Mouse (Mus musculus): ENCODE measurements at regions not wholly inside any gene's neighbourhood (a gene's known extent, or its start where the extent isn't known, plus 50 kb on each side); places are given as distances from the start of the nearest gene placed in this dataset.
A peak's percentile ranks its signal among the peaks of the same experiment; 100 is the strongest.

DNA sequence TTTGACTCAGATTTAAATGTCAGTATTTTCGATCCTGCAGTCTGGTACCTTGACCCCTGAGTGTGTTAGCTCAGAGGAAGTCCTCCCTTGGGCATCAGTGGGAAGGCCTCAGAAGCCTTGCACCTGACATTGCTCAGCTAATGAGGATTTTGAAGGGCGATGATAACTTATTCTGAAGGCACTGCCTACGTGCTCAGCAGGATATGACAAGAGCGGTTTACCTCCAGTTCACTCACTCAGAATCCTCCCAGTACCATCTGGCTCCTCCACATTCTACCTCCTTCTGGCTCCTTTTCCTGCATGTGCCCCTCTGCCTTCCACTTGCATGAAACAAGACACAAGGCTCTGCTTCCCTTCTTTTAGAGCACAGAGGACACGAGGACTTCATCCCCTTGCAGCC, 497.5 kb downstream of the Igsf11 start:
- Histone ChIP-seq H3K27me3 (ENCODE audit: control insufficient read depth, insufficient read depth, low read length) (no peaks in the 10 kb centered on the region), H3K4me1 (ENCODE audit: control insufficient read depth, insufficient read depth, low read length) (no peaks in the 10 kb centered on the region), H3K4me3 (ENCODE audit: insufficient read depth, low read depth, low read length) (no peak overlapping the region), H3K79me2 (ENCODE audit: control insufficient read depth, insufficient read depth, low read length) (no peaks in the 10 kb centered on the region), H3K9ac (ENCODE audit: low read depth, low read length) (no peak overlapping the region), H3K27ac (replicated peaks; ENCODE audit: insufficient read depth, low read depth, low read length) (no peak overlapping the region), H3K36me3 (ENCODE audit: control insufficient read depth, insufficient read depth, low read length) (no peaks in the 10 kb centered on the region)
- TF ChIP-seq CTCF (IDR thresholded peaks at IDR 0.05; ENCODE audit: low read depth, low read length) (no peak), POLR2A (IDR thresholded peaks at IDR 0.05; ENCODE audit: extremely low read depth, insufficient read depth, low read length) (no peak)
- WGBS, result 74% methylated on average over 5 of the region's 5 CpGs
- DNase-seq (ENCODE audit: extremely low read depth, low read depth, low spot score), result no peak

DNA sequence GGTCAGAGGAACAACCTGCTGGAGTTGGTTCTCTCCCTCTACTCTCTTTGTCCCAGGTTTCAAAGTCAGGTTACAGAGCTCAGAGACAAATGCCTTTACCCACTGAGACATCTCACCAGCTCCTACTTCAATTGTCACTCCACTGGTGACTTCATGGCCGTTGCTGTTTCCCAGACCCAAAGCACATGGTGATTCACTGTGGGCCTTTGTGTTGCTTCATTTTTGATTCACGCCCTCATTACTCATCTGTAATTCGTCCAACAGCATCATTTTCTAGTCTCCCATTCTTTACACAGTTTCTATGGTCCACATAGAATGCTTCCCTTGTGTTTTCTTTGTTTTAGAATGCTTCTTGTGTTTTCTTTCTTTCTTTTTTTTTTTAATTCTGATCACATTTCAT, 498.2 kb downstream of the Igsf11 start:
- no peaks in the 10 kb centered on the region for H3K79me2 ChIP-seq (ENCODE audit: control insufficient read depth, insufficient read depth, low read length)
- H3K9ac ChIP-seq (ENCODE audit: low read depth, low read length), result no peak overlapping the region
- no peaks in the 10 kb centered on the region for H3K4me1 ChIP-seq (ENCODE audit: control insufficient read depth, insufficient read depth, low read length)
- H3K27ac ChIP-seq (replicated peaks; ENCODE audit: insufficient read depth, low read depth, low read length), result no peak overlapping the region
- WGBS, result 60% methylated on average over 3 of the region's 3 CpGs
- TF ChIP-seq CTCF (IDR thresholded peaks at IDR 0.05; ENCODE audit: low read depth, low read length), result no peak
- no peak for TF ChIP-seq POLR2A (IDR thresholded peaks at IDR 0.05; ENCODE audit: extremely low read depth, insufficient read depth, low read length)
- no peaks in the 10 kb centered on the region for H3K36me3 ChIP-seq (ENCODE audit: control insufficient read depth, insufficient read depth, low read length)
- DNase-seq (ENCODE audit: extremely low read depth, low read depth, low spot score), result no peak
- no peaks in the 10 kb centered on the region for H3K27me3 ChIP-seq (ENCODE audit: control insufficient read depth, insufficient read depth, low read length)
- H3K4me3 ChIP-seq (ENCODE audit: insufficient read depth, low read depth, low read length), result no peak overlapping the region

DNA sequence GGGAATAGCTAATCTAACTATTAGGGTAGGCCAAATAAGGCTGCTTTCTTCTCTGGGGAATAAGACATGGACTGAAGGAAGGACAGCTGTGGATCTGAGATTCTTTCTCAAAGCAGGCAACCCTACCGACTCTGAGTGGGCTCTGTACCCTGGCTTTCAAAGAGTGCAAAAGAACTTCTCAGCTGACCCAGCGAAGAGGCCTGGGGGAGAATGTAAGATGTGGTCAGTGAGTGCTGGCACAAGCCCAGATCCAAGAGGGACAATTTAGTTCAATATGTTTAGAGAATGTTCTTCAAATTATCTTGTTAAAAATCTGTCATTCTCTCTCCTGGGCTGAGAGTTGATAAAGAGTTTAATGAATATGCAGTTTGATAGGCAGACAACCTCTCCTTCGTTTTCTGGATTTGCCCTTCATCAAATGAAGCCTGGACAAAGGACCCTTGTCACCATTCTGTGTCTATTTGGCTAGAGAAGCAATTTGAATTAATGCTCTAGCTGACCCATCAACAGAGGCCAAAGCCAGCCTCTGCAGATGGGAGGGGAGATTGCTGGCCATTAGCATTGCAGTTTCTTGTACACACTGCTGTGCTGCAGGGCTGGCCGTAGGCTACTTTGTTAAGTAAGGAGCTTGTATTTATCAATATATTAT, 509.8 kb downstream of the Igsf11 start:
- Histone ChIP-seq H3K27ac (replicated peaks; ENCODE audit: insufficient read depth, low read depth, low read length) (no peak overlapping the region), H3K27me3 (ENCODE audit: control insufficient read depth, insufficient read depth, low read length) (no peaks in the 10 kb centered on the region), H3K9ac (ENCODE audit: low read depth, low read length) (no peak overlapping the region), H3K36me3 (ENCODE audit: control insufficient read depth, insufficient read depth, low read length) (no peaks in the 10 kb centered on the region), H3K4me1 (ENCODE audit: control insufficient read depth, insufficient read depth, low read length) (no peaks in the 10 kb centered on the region), H3K4me3 (ENCODE audit: insufficient read depth, low read depth, low read length) (no peak overlapping the region), H3K79me2 (ENCODE audit: control insufficient read depth, insufficient read depth, low read length) (no peaks in the 10 kb centered on the region)
- no peak for DNase-seq (ENCODE audit: extremely low read depth, low read depth, low spot score)
- TF ChIP-seq CTCF (IDR thresholded peaks at IDR 0.05; ENCODE audit: low read depth, low read length) (no peak), POLR2A (IDR thresholded peaks at IDR 0.05; ENCODE audit: extremely low read depth, insufficient read depth, low read length) (no peak)
- WGBS, result 62% methylated on average over 4 of the region's 4 CpGs

DNA sequence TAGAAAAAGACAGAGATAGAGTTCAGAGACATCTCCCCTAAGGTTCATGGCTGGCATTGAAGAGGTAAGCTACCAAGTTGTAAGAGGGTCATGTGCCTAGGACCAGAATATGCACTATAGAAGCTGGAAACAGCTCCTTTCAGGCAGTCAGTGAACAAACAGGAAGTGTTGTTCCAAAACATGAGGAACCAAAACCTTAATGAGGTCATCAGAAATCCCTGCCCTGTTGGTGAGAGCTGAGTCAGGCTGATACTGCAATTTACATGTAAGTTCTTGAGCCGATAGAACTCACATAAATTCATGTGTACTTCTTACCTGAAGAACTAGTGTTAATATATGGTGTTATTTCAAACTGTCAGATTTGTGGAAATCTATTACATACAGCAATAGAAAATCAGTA, 539.1 kb downstream of the Igsf11 start:
- TF ChIP-seq CTCF (IDR thresholded peaks at IDR 0.05; ENCODE audit: low read depth, low read length), result no peak
- no peak for TF ChIP-seq POLR2A (IDR thresholded peaks at IDR 0.05; ENCODE audit: extremely low read depth, insufficient read depth, low read length)
- H3K27me3 ChIP-seq (ENCODE audit: control insufficient read depth, insufficient read depth, low read length), result no peaks in the 10 kb centered on the region
- H3K9ac ChIP-seq (ENCODE audit: low read depth, low read length), result no peak overlapping the region
- no peaks in the 10 kb centered on the region for H3K79me2 ChIP-seq (ENCODE audit: control insufficient read depth, insufficient read depth, low read length)
- H3K36me3 ChIP-seq (ENCODE audit: control insufficient read depth, insufficient read depth, low read length), result no peaks in the 10 kb centered on the region
- peak; percentile 29 for DNase-seq (ENCODE audit: extremely low read depth, low read depth, low spot score)
- H3K4me3 ChIP-seq (ENCODE audit: insufficient read depth, low read depth, low read length), result no peak overlapping the region
- no peaks in the 10 kb centered on the region for H3K4me1 ChIP-seq (ENCODE audit: control insufficient read depth, insufficient read depth, low read length)
- no peak overlapping the region for H3K27ac ChIP-seq (replicated peaks; ENCODE audit: insufficient read depth, low read depth, low read length)
- WGBS, result 87% methylated on average over 1 of the region's 1 CpGs

GRCm38 (mm10) chr16:39445740-39446139, 538.4 kb upstream of the Lsamp start:
- Histone ChIP-seq H3K27me3 (ENCODE audit: control insufficient read depth, insufficient read depth, low read length) (no peaks in the 10 kb centered on the region), H3K4me1 (ENCODE audit: control insufficient read depth, insufficient read depth, low read length) (no peaks in the 10 kb centered on the region), H3K36me3 (ENCODE audit: control insufficient read depth, insufficient read depth, low read length) (no peaks in the 10 kb centered on the region), H3K9ac (ENCODE audit: low read depth, low read length) (no peak overlapping the region), H3K4me3 (ENCODE audit: insufficient read depth, low read depth, low read length) (no peak overlapping the region), H3K27ac (replicated peaks; ENCODE audit: insufficient read depth, low read depth, low read length) (no peak overlapping the region), H3K79me2 (ENCODE audit: control insufficient read depth, insufficient read depth, low read length) (no peaks in the 10 kb centered on the region)
- no peak for DNase-seq (ENCODE audit: extremely low read depth, low read depth, low spot score)
- 71% methylated on average over 2 of the region's 2 CpGs for WGBS
- TF ChIP-seq POLR2A (IDR thresholded peaks at IDR 0.05; ENCODE audit: extremely low read depth, insufficient read depth, low read length) (no peak), CTCF (IDR thresholded peaks at IDR 0.05; ENCODE audit: low read depth, low read length) (no peak)

DNA sequence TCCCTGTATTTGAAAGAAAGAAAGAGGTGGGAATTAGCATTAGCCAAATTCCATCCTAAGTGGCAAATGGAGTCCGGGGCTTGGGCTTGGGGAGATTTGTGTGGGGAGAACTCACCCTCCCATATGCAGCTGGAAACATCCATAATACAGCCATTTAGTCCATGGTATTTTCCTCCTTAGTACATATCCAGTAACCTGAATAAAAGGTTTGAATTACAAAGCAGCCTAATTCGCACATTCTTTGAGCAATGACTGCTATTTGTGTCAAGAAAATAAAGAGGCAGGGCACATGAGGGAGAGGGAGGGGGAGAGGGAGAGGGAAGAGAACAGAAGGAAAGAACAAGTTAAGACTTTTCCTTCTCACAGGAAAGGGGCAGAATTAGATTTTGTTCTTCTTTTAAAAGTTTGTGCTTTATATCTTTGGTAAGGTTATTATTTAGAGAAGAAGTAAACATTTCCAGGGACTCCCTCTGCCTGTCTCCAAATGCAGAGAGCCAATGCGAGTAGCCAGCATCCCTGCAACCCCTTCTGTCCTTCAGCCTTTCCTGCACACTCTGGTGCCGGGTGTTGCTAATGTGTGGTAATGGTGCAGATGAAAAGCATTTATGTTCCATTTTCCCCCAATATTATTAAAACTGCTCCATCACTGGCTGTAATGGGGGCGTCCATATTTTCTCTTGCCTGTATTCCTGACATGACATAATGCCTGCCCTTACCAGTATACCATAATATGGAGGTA, 530.6 kb upstream of the Lsamp start:
- no peaks in the 10 kb centered on the region for H3K36me3 ChIP-seq (ENCODE audit: control insufficient read depth, insufficient read depth, low read length)
- no peak for DNase-seq (ENCODE audit: extremely low read depth, low read depth, low spot score)
- TF ChIP-seq POLR2A (IDR thresholded peaks at IDR 0.05; ENCODE audit: extremely low read depth, insufficient read depth, low read length), result no peak
- TF ChIP-seq CTCF (IDR thresholded peaks at IDR 0.05; ENCODE audit: low read depth, low read length), result no peak
- H3K27ac ChIP-seq (replicated peaks; ENCODE audit: insufficient read depth, low read depth, low read length), result no peak overlapping the region
- WGBS, result 66% methylated on average over 5 of the region's 5 CpGs
- no peaks in the 10 kb centered on the region for H3K79me2 ChIP-seq (ENCODE audit: control insufficient read depth, insufficient read depth, low read length)
- no peak overlapping the region for H3K9ac ChIP-seq (ENCODE audit: low read depth, low read length)
- H3K4me3 ChIP-seq (ENCODE audit: insufficient read depth, low read depth, low read length), result no peak overlapping the region
- H3K4me1 ChIP-seq (ENCODE audit: control insufficient read depth, insufficient read depth, low read length), result no peaks in the 10 kb centered on the region
- no peaks in the 10 kb centered on the region for H3K27me3 ChIP-seq (ENCODE audit: control insufficient read depth, insufficient read depth, low read length)
